Mouse (Mus musculus) small intestine, adult 2 months (tissue): ENCODE results near the gene Gpbp1l1.

Experiments
- CTCF ChIP-seq: fragments of 200-500 bp; IDR thresholded peaks from 2 replicates; pipeline ENCODE4 v1.5.1; 2012; ENCODE audit warnings: low read depth, mild to moderate bottlenecking, control low read depth, inconsistent platforms, low read length, moderate library complexity, mixed read lengths; ENCODE audit not compliant: insufficient replicate concordance, insufficient read length; ENCODE audit errors: extremely low read depth
- POLR2A ChIP-seq: fragments of 200-500 bp; IDR thresholded peaks from 2 replicates; pipeline ENCODE4 v1.6.1; 2012; ENCODE audit warnings: low read depth, mild to moderate bottlenecking, control low read depth, inconsistent platforms, low read length, moderate library complexity

DNA sequence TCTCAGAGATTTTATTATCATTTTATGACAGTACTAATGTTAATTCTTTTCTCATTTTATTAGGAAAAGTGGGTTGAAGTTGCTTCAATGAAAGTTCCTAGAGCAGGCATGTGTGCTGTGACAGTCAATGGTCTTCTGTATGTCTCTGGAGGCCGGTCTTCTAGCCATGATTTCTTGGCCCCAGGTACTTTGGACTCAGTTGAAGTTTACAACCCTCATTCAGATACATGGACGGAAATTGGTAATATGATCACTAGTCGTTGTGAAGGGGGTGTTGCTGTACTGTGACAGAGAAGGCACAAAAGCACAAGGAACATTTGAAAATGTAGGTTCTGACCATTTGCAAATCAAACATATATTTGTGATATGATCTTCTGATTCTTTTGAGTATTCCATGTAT is 19.7 kb upstream of the Gpbp1l1 start:
- no peak for TF ChIP-seq POLR2A
- TF ChIP-seq CTCF = no peak
